Mouse (Mus musculus): ENCODE measurements around the gene Cenpj. TPM values are rescaled to one million over a fixed set of nuclear protein-coding genes. Genes with fewer than 3 reads are reported as not detected.

Cenpj gene
- polyA plus RNA-seq, 1 experiment from 2014 or later: 2.1 TPM

- H3K36me3 ChIP-seq (replicated peaks; ENCODE audit: insufficient read depth, low read length): no peaks in the 10 kb centered on the region
- H3K27me3 ChIP-seq (ENCODE audit: insufficient read depth, low read length): no peaks in the 10 kb centered on the region
- DNase-seq (no peak), ATAC-seq (no peak)
- no peak overlapping the region for H3K9ac ChIP-seq (replicated peaks)
- H3K27ac ChIP-seq (ENCODE audit: low read depth): no peak overlapping the region
- H3K9me3 ChIP-seq (ENCODE audit: low read length): no peaks in the 10 kb centered on the region
- H3K4me1 ChIP-seq (ENCODE audit: insufficient read depth): no peaks in the 10 kb centered on the region
- no peak overlapping the region for H3K4me2 ChIP-seq (ENCODE audit: low read depth, low read length)
- 63% methylated on average over 2 of the region's 2 CpGs for WGBS (ENCODE audit: insufficient replicate concordance)
- no peak overlapping the region for H3K4me3 ChIP-seq (ENCODE audit: low read depth, low read length)
- TF ChIP-seq EP300 (IDR thresholded peaks at IDR 0.05; ENCODE audit: low read depth): no peak
- TF ChIP-seq CTCF (IDR thresholded peaks at IDR 0.05; ENCODE audit: low read depth): no peak
Measured at GRCm38 (mm10) chr14:56514775-56515174, 60.5 kb downstream of the Cenpj start.

- DNase-seq: peak; percentile 38
- Histone ChIP-seq H3K4me2 (ENCODE audit: low read depth, low read length) (no peak overlapping the region), H3K36me3 (replicated peaks; ENCODE audit: insufficient read depth, low read length) (no peaks in the 10 kb centered on the region), H3K4me3 (ENCODE audit: low read depth, low read length) (no peak overlapping the region), H3K9ac (replicated peaks) (no peak overlapping the region), H3K9me3 (ENCODE audit: low read length) (no peaks in the 10 kb centered on the region), H3K27ac (ENCODE audit: low read depth) (no peak overlapping the region), H3K4me1 (ENCODE audit: insufficient read depth) (no peaks in the 10 kb centered on the region), H3K27me3 (ENCODE audit: insufficient read depth, low read length) (no peaks in the 10 kb centered on the region)
- TF ChIP-seq EP300 (IDR thresholded peaks at IDR 0.05; ENCODE audit: low read depth) (no peak), CTCF (IDR thresholded peaks at IDR 0.05; ENCODE audit: low read depth) (peak; percentile 65)
- ATAC-seq: peak; percentile 50; the same call in 1 of the 2 replicates
- WGBS (ENCODE audit: insufficient replicate concordance): 42% methylated on average over 6 of the region's 6 CpGs
Measured at GRCm38 (mm10) chr14:56512084-56512483, 63.1 kb downstream of the Cenpj start.

DNA sequence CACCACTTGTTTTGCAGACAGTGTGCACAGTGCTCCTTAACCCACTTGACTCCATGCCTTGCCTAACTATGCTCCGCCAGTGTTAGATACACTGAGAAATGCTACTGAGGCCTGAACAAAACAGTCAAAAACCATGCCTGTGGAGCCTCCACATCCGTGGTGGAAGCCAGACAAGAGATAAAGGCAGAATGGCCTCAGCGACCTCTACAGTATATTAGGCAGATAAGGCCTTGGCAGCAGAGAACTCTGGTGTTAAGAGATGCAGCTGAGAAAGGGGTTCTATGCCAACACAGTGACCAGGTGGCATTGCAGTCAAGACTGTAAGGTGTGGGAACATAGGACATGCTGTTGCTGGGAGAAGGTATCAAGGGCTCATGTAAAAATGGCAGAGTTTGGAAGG is 68.5 kb downstream of the Cenpj start:
- Histone ChIP-seq H3K4me1 (ENCODE audit: insufficient read depth) (no peaks in the 10 kb centered on the region), H3K4me3 (ENCODE audit: low read depth, low read length) (no peak overlapping the region), H3K9me3 (ENCODE audit: low read length) (no peaks in the 10 kb centered on the region), H3K9ac (replicated peaks) (no peak overlapping the region), H3K27me3 (ENCODE audit: insufficient read depth, low read length) (no peaks in the 10 kb centered on the region), H3K4me2 (ENCODE audit: low read depth, low read length) (no peak overlapping the region), H3K36me3 (replicated peaks; ENCODE audit: insufficient read depth, low read length) (no peaks in the 10 kb centered on the region), H3K27ac (ENCODE audit: low read depth) (no peak overlapping the region)
- 48% methylated on average over 3 of the region's 3 CpGs for WGBS (ENCODE audit: insufficient replicate concordance)
- ATAC-seq: no peak
- TF ChIP-seq EP300 (IDR thresholded peaks at IDR 0.05; ENCODE audit: low read depth): no peak
- no peak for TF ChIP-seq CTCF (IDR thresholded peaks at IDR 0.05; ENCODE audit: low read depth)
- DNase-seq: no peak

DNA sequence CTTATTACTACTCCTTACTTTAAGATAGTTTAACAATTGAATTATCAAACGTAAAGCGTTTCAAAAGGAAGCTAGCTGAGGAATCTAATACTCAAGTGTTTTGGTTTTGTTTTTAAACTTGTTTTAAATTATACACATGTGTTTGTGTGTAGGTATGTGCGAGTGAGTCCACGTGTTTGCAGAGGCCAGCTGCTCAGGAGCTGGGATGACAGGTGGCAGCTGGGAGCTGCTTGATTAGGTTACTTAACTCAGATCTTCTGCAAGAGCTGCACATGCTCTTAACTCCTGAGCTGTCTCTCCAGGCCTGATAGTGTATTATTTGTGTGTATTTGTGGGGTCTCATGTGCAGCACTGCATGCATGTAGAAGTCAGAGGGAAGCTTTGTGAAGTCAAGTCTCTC is 72.8 kb downstream of the Cenpj start:
- TF ChIP-seq CTCF (IDR thresholded peaks at IDR 0.05; ENCODE audit: low read depth) (no peak), EP300 (IDR thresholded peaks at IDR 0.05; ENCODE audit: low read depth) (no peak)
- Histone ChIP-seq H3K27me3 (ENCODE audit: insufficient read depth, low read length) (no peaks in the 10 kb centered on the region), H3K27ac (ENCODE audit: low read depth) (no peak overlapping the region), H3K4me2 (ENCODE audit: low read depth, low read length) (no peak overlapping the region), H3K4me1 (ENCODE audit: insufficient read depth) (no peaks in the 10 kb centered on the region), H3K4me3 (ENCODE audit: low read depth, low read length) (no peak overlapping the region), H3K9ac (replicated peaks) (no peak overlapping the region), H3K9me3 (ENCODE audit: low read length) (no peaks in the 10 kb centered on the region), H3K36me3 (replicated peaks; ENCODE audit: insufficient read depth, low read length) (no peaks in the 10 kb centered on the region)
- ATAC-seq: no peak
- 70% methylated on average over 4 of the region's 4 CpGs for WGBS (ENCODE audit: insufficient replicate concordance)
- no peak for DNase-seq

- Histone ChIP-seq H3K27ac (ENCODE audit: low read depth) (no peak overlapping the region), H3K9me3 (ENCODE audit: low read length) (no peaks in the 10 kb centered on the region), H3K4me3 (ENCODE audit: low read depth, low read length) (no peak overlapping the region), H3K36me3 (replicated peaks; ENCODE audit: insufficient read depth, low read length) (no peaks in the 10 kb centered on the region), H3K9ac (replicated peaks) (no peak overlapping the region), H3K4me1 (ENCODE audit: insufficient read depth) (no peaks in the 10 kb centered on the region), H3K27me3 (ENCODE audit: insufficient read depth, low read length) (no peaks in the 10 kb centered on the region), H3K4me2 (ENCODE audit: low read depth, low read length) (no peak overlapping the region)
- no peak for DNase-seq
- ATAC-seq: no peak
- TF ChIP-seq CTCF (IDR thresholded peaks at IDR 0.05; ENCODE audit: low read depth): no peak
- no peak for TF ChIP-seq EP300 (IDR thresholded peaks at IDR 0.05; ENCODE audit: low read depth)
Measured at GRCm38 (mm10) chr14:56489806-56490205, 85.4 kb downstream of the Cenpj start.

Other genes starting within 250 kb of the Cenpj start
- not detected in 2 replicates for gene Atp12a, start 210.4 kb downstream of the Cenpj start, polyA plus RNA-seq (2015; fragmentation: Nextera tagmentation; extraction: Ambion mirVana)
- gene Rnf17, start 172.8 kb downstream of the Cenpj start, polyA plus RNA-seq (2015; fragmentation: Nextera tagmentation; extraction: Ambion mirVana): 0.40 and 0.70 TPM in 2 replicates
- 3.3 and 3.5 TPM in 2 replicates for gene Parp4, start 194 bp upstream of the Cenpj start, polyA plus RNA-seq (2015; fragmentation: Nextera tagmentation; extraction: Ambion mirVana)
- 9.0 and 9.9 TPM in 2 replicates for gene Mphosph8, start 92.8 kb upstream of the Cenpj start, polyA plus RNA-seq (2015; fragmentation: Nextera tagmentation; extraction: Ambion mirVana)
- gene Pspc1, start 202.9 kb upstream of the Cenpj start, polyA plus RNA-seq (2015; fragmentation: Nextera tagmentation; extraction: Ambion mirVana): 6.4 and 7.8 TPM in 2 replicates
- 8.4 and 10.2 TPM in 2 replicates for gene Zmym5, start 236.3 kb upstream of the Cenpj start, polyA plus RNA-seq (2015; fragmentation: Nextera tagmentation; extraction: Ambion mirVana)